Mouse (Mus musculus) olfactory bulb, adult 2 months (tissue): ENCODE data around the gene Oas1c. TPM values are rescaled to one million over a fixed set of nuclear protein-coding genes. Genes with fewer than 3 reads are reported as not detected.

Experiments
- H3K27ac ChIP-seq: fragments of 200-500 bp; 2 replicates; pipeline ENCODE4 v1.5.1; 2012; ENCODE audit warnings: low read depth, low read length; ENCODE audit not compliant: insufficient read depth
- H3K4me1 ChIP-seq: fragments of 200-500 bp; 2 replicates; pipeline ENCODE4 v1.6.1; 2012; ENCODE audit warnings: low read length; ENCODE audit not compliant: control insufficient read depth, insufficient read depth
- H3K4me3 ChIP-seq: fragments of 200-500 bp; 2 replicates; pipeline ENCODE4 v1.5.1; 2012; ENCODE audit warnings: mild to moderate bottlenecking, low read depth, low read length, moderate library complexity; ENCODE audit not compliant: insufficient read depth
- CTCF ChIP-seq: fragments of 200-500 bp; IDR thresholded peaks from 2 replicates; pipeline ENCODE4 v1.5.1; 2012; ENCODE audit warnings: low read depth, mild to moderate bottlenecking, low read length, moderate library complexity; ENCODE audit not compliant: insufficient read depth
- POLR2A ChIP-seq: fragments of 200-500 bp; IDR thresholded peaks from 2 replicates; pipeline ENCODE4 v1.6.1; 2012; ENCODE audit warnings: mild to moderate bottlenecking, low read depth, low read length, moderate library complexity; ENCODE audit not compliant: insufficient read depth
- WGBS: fragments of 180-500 bp; shearing (Covaris S2); methylation state at CpG from one replicate; pipeline ENCODE4 v1.1.7; 2018; 5-methylcytosine and 5-hydroxymethylcytosine counted together
- polyA plus RNA-seq: library from polyadenylated mRNA; stranded (reverse); fragments of >200 nt; gene quantifications from 2 replicates; pipeline ENCODE4 v1.2.4, GENCODE M21; 2012; ENCODE audit warnings: low replicate concordance; ENCODE audit not compliant: missing spikeins, insufficient read depth, insufficient read length

Gene Oas1c
- polyA plus RNA-seq, 1 experiment: not detected

DNA sequence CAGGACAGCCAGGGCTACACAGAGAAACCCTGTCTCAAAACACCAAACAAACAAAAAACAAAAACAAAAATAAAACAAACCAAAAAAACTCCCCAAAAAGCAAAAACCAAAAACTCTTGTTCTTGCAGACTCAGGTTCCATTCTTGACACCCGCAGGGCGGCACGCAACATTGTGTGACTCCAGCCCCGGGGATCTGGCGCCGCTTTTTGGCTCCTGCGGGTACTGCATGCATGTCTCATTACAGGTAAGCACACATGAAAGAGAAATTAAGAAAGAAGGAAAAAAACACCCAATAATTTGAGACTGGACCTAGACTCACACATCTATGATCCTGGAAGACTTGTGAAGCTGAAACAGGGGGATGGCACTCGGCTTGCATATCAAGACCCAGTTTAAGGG, 47.3 kb downstream of the Oas1c start:
- no peaks in the 10 kb centered on the region for H3K4me1 ChIP-seq
- H3K27ac ChIP-seq: no peak overlapping the region
- WGBS: 80% methylated on average over 8 of the region's 8 CpGs
- TF ChIP-seq CTCF (no peak), POLR2A (no peak)
- H3K4me3 ChIP-seq: no peak overlapping the region

DNA sequence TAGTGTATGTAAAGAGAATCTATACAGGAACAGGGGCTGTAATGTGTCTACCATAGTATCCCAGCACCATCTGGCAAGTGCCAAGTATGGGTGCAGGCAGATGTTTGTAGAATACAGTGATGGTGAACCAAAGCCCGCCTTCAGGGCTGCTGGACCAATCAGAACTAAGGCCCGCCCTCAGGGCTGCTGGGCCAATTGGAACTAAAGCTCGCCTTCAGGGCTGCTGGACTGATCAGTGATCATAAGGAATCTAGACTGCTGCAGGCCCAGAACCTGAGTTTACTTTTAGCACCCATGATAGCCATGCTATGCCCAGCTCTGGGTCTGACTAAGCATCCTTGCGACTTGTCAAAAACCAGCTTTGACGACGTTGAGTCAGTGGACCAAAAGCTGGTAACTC, 50.4 kb downstream of the Oas1c start:
- Histone ChIP-seq H3K4me1 (no peaks in the 10 kb centered on the region), H3K27ac (no peak overlapping the region), H3K4me3 (no peak overlapping the region)
- 39% methylated on average over 6 of the region's 6 CpGs for WGBS
- TF ChIP-seq POLR2A: no peak
- no peak for TF ChIP-seq CTCF

DNA sequence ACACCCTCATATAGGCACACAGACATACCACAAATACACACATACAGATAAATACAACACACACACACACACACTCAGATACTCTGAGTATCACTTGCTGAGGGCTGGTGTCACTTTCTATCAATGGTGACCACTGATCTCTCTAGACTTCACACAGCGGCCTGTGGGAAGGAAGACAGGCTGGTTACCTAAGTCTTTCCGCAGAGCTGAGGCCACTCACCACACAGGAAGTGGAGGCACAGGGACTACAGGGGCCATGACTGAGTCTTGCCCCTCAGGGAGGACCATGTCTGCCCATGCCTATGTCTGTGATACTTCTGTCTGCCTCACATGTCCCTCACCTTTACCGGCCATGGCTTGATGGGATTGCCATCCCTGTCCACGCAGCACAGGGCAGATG, 58.1 kb downstream of the Oas1c start:
- H3K4me1 ChIP-seq: no peaks in the 10 kb centered on the region
- 92% methylated on average over 4 of the region's 4 CpGs for WGBS
- H3K4me3 ChIP-seq: no peak overlapping the region
- TF ChIP-seq POLR2A: no peak
- TF ChIP-seq CTCF: no peak
- H3K27ac ChIP-seq: no peak overlapping the region

DNA sequence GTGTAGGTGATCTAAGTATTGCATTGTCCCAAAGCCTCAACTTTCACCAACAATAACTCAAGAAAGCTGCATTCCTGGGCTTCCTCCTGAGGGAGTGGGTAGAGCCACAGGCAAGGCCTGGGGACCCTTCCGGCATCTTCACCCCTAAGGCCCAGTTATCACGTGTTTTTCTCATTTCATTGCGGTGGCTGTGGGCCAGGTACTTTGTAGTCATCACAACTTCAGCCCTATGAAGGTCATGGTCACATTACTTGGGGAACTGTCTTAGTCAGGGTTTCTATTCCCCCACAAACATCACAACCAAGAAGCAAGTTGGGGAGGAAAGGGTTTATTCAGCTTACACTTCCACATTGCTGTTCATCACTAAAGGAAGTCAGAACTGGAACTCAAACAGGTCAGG, 59.5 kb downstream of the Oas1c start:
- H3K4me3 ChIP-seq: no peak overlapping the region
- 81% methylated on average over 3 of the region's 3 CpGs for WGBS
- no peaks in the 10 kb centered on the region for H3K4me1 ChIP-seq
- TF ChIP-seq POLR2A (no peak), CTCF (no peak)
- H3K27ac ChIP-seq: no peak overlapping the region

DNA sequence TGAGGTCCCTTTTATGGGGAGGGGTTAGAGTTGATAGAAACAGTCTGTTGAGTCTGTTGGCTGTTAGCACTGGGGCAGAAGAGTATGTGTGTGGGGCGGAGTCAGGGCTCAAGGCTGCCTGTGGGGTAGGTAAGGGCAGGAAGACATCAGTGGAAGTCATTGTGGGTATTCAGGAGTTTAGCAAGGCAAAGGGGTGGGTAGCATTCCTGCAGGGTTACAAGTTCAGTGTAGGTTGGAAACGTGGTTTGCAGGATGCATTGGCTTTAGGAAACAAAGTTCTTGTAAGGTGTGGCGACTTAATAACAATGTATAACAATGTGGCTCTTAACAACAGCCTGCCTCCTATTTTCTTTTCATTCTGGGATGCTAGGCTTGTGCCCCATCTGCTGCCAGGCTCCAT, 61.1 kb downstream of the Oas1c start:
- Histone ChIP-seq H3K4me3 (no peak overlapping the region), H3K27ac (no peak overlapping the region), H3K4me1 (no peaks in the 10 kb centered on the region)
- WGBS: 65% methylated on average over 3 of the region's 3 CpGs
- no peak for TF ChIP-seq POLR2A
- TF ChIP-seq CTCF: no peak

Other genes starting within 250 kb of the Oas1c start
- gene Tpcn1, start 223.8 kb downstream of the Oas1c start, polyA plus RNA-seq: not detected in 2 replicates
- gene Iqcd, start 223.5 kb downstream of the Oas1c start, polyA plus RNA-seq: not detected in 2 replicates
- gene Rita1, start 199.9 kb downstream of the Oas1c start, polyA plus RNA-seq: not detected in 2 replicates
- not detected in 2 replicates for gene Ddx54, start 199.8 kb downstream of the Oas1c start, polyA plus RNA-seq
- not detected in 2 replicates for gene Cfap73, start 178.3 kb downstream of the Oas1c start, polyA plus RNA-seq
- gene Rasal1, start 163.7 kb downstream of the Oas1c start, polyA plus RNA-seq: not detected in 2 replicates
- not detected in 2 replicates for gene Dtx1, start 100.6 kb downstream of the Oas1c start, polyA plus RNA-seq
- gene Oas2, start 62.7 kb downstream of the Oas1c start, polyA plus RNA-seq: not detected in 2 replicates
- gene Oas3, start 34.9 kb downstream of the Oas1c start, polyA plus RNA-seq: not detected in 2 replicates
- gene Oas1e, start 17.0 kb downstream of the Oas1c start, polyA plus RNA-seq: not detected in 2 replicates
- not detected in 2 replicates for gene Oas1f, start 34.9 kb upstream of the Oas1c start, polyA plus RNA-seq
- gene Oas1h, start 48.9 kb upstream of the Oas1c start, polyA plus RNA-seq: not detected in 2 replicates
- not detected in 2 replicates for gene Oas1g, start 75.1 kb upstream of the Oas1c start, polyA plus RNA-seq
- not detected in 2 replicates for gene Oas1a, start 95.0 kb upstream of the Oas1c start, polyA plus RNA-seq
- gene Oas1d, start 102.0 kb upstream of the Oas1c start, polyA plus RNA-seq: not detected in 2 replicates
- gene Rph3a, start 197.6 kb upstream of the Oas1c start, polyA plus RNA-seq: not detected in 2 replicates